Mouse (Mus musculus): Measurements from ENCODE around the gene Sp6. TPM values are rescaled to one million over a fixed set of nuclear protein-coding genes. Genes with fewer than 3 reads are reported as not detected.

Sp6 gene
- polyA plus RNA-seq, 1 experiment from 2014 or later: 0.04 TPM

DNA sequence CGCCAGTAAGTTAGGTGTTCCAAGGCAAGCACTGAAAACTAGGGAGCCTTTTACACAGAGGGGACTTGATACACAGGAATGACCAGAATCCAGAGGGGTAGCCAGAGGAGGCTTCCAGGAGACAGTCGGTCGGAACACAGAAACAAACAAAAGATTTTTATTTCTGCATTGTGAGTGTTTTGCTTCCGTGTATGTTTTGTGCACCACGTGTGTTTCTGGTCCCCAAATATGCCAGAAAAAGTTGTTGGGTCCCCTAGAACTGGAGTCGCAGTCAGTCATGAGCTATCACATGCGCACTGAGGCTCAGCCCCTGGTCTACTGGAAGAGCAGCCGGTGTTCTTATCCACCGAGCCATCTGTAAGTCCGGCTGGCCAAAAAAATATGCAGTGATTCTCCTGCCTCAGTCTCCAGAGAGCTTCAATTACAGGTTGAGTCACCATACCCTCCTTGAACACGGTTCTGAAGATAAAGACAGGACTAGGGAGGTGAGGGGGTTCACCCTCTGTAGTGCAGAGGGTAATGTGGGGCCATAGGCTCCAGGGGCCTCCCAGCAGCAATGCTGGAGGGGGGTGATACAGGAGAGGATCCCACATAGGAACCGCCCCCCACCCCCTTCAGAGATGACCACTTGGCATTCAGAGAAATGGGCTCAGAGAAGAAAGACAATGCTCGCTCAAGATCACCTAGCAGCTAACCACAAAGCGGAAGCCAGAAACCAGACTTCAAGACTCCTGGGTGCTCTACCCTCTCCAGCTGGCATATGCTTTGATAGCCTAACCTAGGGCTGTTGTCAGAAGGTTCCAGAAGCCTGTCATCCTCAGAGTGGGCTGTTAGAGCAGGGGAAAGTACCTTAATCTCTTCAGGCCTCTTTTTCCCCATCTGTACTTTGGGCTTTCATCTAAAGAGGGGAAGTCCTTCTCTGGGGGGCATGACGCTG, 17.1 kb upstream of the Sp6 start:
- ATAC-seq: no peak
- TF ChIP-seq CTCF (IDR thresholded peaks at IDR 0.05; ENCODE audit: low read depth): no peak
- Histone ChIP-seq H3K27me3 (replicated peaks; ENCODE audit: control insufficient read depth, insufficient read depth, low read length) (peaks cover 10% of the 10 kb centered on the region; the same call in 1 of the 2 replicates), H3K4me3 (ENCODE audit: low read depth, low read length) (no peak overlapping the region), H3K27ac (ENCODE audit: low read depth, low read length) (no peak overlapping the region), H3K9ac (ENCODE audit: low read depth, low read length) (no peak overlapping the region), H3K9me3 (ENCODE audit: control insufficient read depth) (no peaks in the 10 kb centered on the region), H3K4me2 (replicated peaks; ENCODE audit: low read depth) (no peak overlapping the region), H3K36me3 (ENCODE audit: control insufficient read depth, insufficient read depth) (no peaks in the 10 kb centered on the region), H3K4me1 (replicated peaks; ENCODE audit: control insufficient read depth, insufficient read depth, low read length) (peaks cover 6% of the 10 kb centered on the region; the same call in 1 of the 2 replicates)
- 78% methylated on average over 15 of the region's 15 CpGs for WGBS

DNA sequence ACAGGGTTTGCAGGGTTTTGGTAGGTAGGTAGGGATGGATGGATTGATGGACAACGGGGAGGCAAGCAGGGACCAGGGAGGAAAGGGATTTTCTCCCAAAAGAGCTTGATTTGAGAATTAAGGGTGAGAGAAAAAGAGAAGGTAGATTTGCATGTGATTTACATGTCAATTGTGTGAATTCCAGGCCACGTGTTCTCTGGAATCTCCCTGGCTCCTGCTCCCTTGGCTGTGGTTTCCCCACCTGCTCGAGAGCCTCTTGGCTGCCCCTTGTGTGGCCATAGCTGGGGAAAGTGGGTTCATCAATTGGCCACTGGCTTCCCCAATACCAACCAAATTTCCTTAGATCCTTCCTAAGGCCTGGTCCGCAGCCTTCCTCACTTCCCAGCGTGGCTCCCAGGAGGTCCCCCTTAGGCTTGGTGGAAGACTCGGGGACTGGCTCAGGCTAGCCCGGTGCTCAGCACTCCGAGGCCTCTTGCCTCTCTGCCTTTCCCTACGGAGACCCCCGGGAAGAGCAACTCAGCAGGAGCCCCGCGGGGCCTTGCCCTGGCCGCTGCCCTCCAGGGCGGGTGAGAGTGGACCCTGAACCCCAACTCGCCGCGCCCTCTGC, 16.3 kb upstream of the Sp6 start:
- Histone ChIP-seq H3K27ac (ENCODE audit: low read depth, low read length) (no peak overlapping the region), H3K27me3 (replicated peaks; ENCODE audit: control insufficient read depth, insufficient read depth, low read length) (peaks cover 10% of the 10 kb centered on the region; the same call in 1 of the 2 replicates), H3K4me1 (replicated peaks; ENCODE audit: control insufficient read depth, insufficient read depth, low read length) (peaks cover 6% of the 10 kb centered on the region; the same call in 1 of the 2 replicates), H3K9ac (ENCODE audit: low read depth, low read length) (peak overlapping the region; percentile 50), H3K9me3 (ENCODE audit: control insufficient read depth) (no peaks in the 10 kb centered on the region), H3K4me2 (replicated peaks; ENCODE audit: low read depth) (peak overlapping the region; percentile 67), H3K36me3 (ENCODE audit: control insufficient read depth, insufficient read depth) (no peaks in the 10 kb centered on the region), H3K4me3 (ENCODE audit: low read depth, low read length) (peak overlapping the region; percentile 25)
- no peak for ATAC-seq
- TF ChIP-seq CTCF (IDR thresholded peaks at IDR 0.05; ENCODE audit: low read depth): no peak
- WGBS: 26% methylated on average over 17 of the region's 17 CpGs

DNA sequence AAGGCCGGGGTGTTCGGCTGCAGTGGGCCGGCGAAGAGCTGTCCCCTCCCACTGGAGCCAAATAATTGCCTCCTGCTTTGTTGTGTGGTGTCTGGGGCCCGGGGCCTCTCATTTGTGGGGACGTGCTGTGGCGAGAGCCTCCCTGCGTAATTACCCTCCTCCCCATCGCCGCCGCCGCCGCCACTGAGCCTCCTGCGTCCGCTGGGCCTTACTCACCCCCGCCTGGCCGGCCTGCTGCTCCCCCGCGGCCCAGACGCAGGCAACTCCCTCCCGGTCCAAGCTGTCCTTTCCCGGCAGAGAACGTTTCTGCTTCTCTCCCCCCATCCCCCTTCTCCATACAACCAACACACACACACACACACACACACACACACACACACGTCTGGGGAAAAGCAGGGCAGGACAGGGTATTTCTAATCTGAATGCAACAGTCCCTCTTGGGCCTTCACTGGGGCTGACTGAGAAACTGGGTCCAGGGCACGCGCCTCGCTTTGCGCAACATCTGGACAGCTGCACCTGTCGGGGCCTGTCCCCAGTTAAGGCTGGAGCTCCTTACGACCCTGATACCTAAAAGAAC, 15.7 kb upstream of the Sp6 start:
- peaks cover 6% of the 10 kb centered on the region; the same call in 1 of the 2 replicates for H3K4me1 ChIP-seq (replicated peaks; ENCODE audit: control insufficient read depth, insufficient read depth, low read length)
- peak overlapping the region; percentile 50 for H3K9ac ChIP-seq (ENCODE audit: low read depth, low read length)
- H3K36me3 ChIP-seq (ENCODE audit: control insufficient read depth, insufficient read depth): no peaks in the 10 kb centered on the region
- H3K4me2 ChIP-seq (replicated peaks; ENCODE audit: low read depth): peak overlapping the region; percentile 67
- 9% methylated on average over 30 of the region's 30 CpGs for WGBS
- no peak for TF ChIP-seq CTCF (IDR thresholded peaks at IDR 0.05; ENCODE audit: low read depth)
- no peaks in the 10 kb centered on the region for H3K9me3 ChIP-seq (ENCODE audit: control insufficient read depth)
- H3K4me3 ChIP-seq (ENCODE audit: low read depth, low read length): peak overlapping the region; percentile 25
- no peak overlapping the region for H3K27ac ChIP-seq (ENCODE audit: low read depth, low read length)
- peaks cover 13% of the 10 kb centered on the region; the same call in 1 of the 2 replicates for H3K27me3 ChIP-seq (replicated peaks; ENCODE audit: control insufficient read depth, insufficient read depth, low read length)
- ATAC-seq: peak; percentile 51; the same call in 1 of the 2 replicates

DNA sequence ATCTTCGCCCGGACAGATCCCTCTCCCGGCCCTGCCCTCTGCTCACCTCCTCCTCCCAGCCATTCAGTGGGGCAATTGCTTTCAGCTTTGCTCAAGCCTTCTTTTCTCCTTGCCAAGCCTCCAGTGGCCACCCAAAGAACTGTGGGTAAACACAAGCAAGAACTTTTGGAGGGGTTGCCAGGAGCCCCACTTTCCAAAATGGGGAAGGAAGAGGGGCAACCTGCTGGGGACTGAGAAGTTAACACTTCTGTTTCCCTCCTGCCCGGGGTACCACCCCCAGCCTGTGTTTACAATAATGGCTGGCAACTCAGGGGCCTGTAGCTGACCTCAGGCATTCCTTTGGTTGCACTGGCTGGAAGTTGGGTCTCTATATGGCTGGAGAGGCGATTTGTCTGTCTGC, 10.0 kb upstream of the Sp6 start:
- no peak for ATAC-seq
- H3K4me1 ChIP-seq (replicated peaks; ENCODE audit: control insufficient read depth, insufficient read depth, low read length): no peaks in the 10 kb centered on the region
- peaks cover 35% of the 10 kb centered on the region; the same call in 1 of the 2 replicates for H3K27me3 ChIP-seq (replicated peaks; ENCODE audit: control insufficient read depth, insufficient read depth, low read length)
- H3K27ac ChIP-seq (ENCODE audit: low read depth, low read length): no peak overlapping the region
- H3K4me2 ChIP-seq (replicated peaks; ENCODE audit: low read depth): no peak overlapping the region
- 39% methylated on average over 5 of the region's 5 CpGs for WGBS
- no peaks in the 10 kb centered on the region for H3K36me3 ChIP-seq (ENCODE audit: control insufficient read depth, insufficient read depth)
- no peak for TF ChIP-seq CTCF (IDR thresholded peaks at IDR 0.05; ENCODE audit: low read depth)
- no peaks in the 10 kb centered on the region for H3K9me3 ChIP-seq (ENCODE audit: control insufficient read depth)
- H3K4me3 ChIP-seq (ENCODE audit: low read depth, low read length): no peak overlapping the region
- H3K9ac ChIP-seq (ENCODE audit: low read depth, low read length): no peak overlapping the region

DNA sequence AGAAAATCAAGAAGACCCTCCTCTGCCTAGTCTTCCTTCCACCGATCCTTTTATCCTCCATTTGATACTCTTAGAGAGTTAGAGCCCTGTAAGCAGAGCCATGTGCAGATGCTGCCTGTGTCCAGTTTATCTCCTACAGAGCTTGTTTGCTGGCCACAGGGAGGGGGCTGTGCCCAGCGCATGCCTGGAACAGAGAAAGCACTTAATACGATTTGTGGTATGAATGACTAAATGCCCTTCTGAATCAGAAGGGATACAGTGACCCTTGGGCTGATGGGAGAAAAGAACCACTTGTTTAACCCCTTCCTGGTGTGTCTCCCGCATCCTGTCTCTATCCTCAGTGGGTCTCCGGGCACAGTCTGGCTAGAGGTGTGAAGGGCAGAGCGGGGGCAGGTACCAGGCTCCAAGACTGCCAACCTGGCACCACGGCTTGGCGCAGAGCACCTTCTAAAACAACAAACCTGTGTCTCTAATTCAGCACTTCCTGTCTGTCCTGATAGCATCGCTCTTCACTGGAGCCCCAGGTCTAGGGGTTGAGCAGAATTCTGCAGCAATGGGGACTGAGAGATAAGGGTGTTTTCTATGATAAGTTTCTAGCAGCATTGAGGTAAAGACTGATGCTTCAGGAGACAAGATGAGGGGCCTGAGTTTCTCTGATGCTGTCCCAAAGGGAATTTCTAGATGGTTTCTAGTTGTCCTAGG, 6.0 kb upstream of the Sp6 start:
- H3K4me1 ChIP-seq (replicated peaks; ENCODE audit: control insufficient read depth, insufficient read depth, low read length): no peaks in the 10 kb centered on the region
- no peak overlapping the region for H3K9ac ChIP-seq (ENCODE audit: low read depth, low read length)
- no peak overlapping the region for H3K27ac ChIP-seq (ENCODE audit: low read depth, low read length)
- WGBS: 54% methylated on average over 9 of the region's 9 CpGs
- H3K4me3 ChIP-seq (ENCODE audit: low read depth, low read length): no peak overlapping the region
- ATAC-seq: no peak
- H3K9me3 ChIP-seq (ENCODE audit: control insufficient read depth): no peaks in the 10 kb centered on the region
- H3K36me3 ChIP-seq (ENCODE audit: control insufficient read depth, insufficient read depth): no peaks in the 10 kb centered on the region
- no peak for TF ChIP-seq CTCF (IDR thresholded peaks at IDR 0.05; ENCODE audit: low read depth)
- H3K27me3 ChIP-seq (replicated peaks; ENCODE audit: control insufficient read depth, insufficient read depth, low read length): peaks cover 42% of the 10 kb centered on the region; the same call in 1 of the 2 replicates
- no peak overlapping the region for H3K4me2 ChIP-seq (replicated peaks; ENCODE audit: low read depth)
